Mouse (Mus musculus) olfactory bulb, adult 2 months (tissue): ENCODE results near the gene Zfp865. TPM values are rescaled to one million over a fixed set of nuclear protein-coding genes. Genes with fewer than 3 reads are reported as not detected.

Source experiments
- H3K27ac ChIP-seq: fragments of 200-500 bp; 2 replicates; pipeline ENCODE4 v1.5.1; 2012; ENCODE audit warnings: low read depth, low read length; ENCODE audit not compliant: insufficient read depth
- H3K4me1 ChIP-seq: fragments of 200-500 bp; 2 replicates; pipeline ENCODE4 v1.6.1; 2012; ENCODE audit warnings: low read length; ENCODE audit not compliant: control insufficient read depth, insufficient read depth
- H3K4me3 ChIP-seq: fragments of 200-500 bp; 2 replicates; pipeline ENCODE4 v1.5.1; 2012; ENCODE audit warnings: mild to moderate bottlenecking, low read depth, low read length, moderate library complexity; ENCODE audit not compliant: insufficient read depth
- CTCF ChIP-seq: fragments of 200-500 bp; IDR thresholded peaks from 2 replicates; pipeline ENCODE4 v1.5.1; 2012; ENCODE audit warnings: low read depth, mild to moderate bottlenecking, low read length, moderate library complexity; ENCODE audit not compliant: insufficient read depth
- POLR2A ChIP-seq: fragments of 200-500 bp; IDR thresholded peaks from 2 replicates; pipeline ENCODE4 v1.6.1; 2012; ENCODE audit warnings: mild to moderate bottlenecking, low read depth, low read length, moderate library complexity; ENCODE audit not compliant: insufficient read depth
- WGBS: fragments of 180-500 bp; shearing (Covaris S2); methylation state at CpG from one replicate; pipeline ENCODE4 v1.1.7; 2018; 5-methylcytosine and 5-hydroxymethylcytosine counted together
- polyA plus RNA-seq: library from polyadenylated mRNA; stranded (reverse); fragments of >200 nt; gene quantifications from 2 replicates; pipeline ENCODE4 v1.2.4, GENCODE M21; 2012; ENCODE audit warnings: low replicate concordance; ENCODE audit not compliant: missing spikeins, insufficient read depth, insufficient read length

Zfp865 gene
- not detected in 2 replicates for polyA plus RNA-seq

DNA sequence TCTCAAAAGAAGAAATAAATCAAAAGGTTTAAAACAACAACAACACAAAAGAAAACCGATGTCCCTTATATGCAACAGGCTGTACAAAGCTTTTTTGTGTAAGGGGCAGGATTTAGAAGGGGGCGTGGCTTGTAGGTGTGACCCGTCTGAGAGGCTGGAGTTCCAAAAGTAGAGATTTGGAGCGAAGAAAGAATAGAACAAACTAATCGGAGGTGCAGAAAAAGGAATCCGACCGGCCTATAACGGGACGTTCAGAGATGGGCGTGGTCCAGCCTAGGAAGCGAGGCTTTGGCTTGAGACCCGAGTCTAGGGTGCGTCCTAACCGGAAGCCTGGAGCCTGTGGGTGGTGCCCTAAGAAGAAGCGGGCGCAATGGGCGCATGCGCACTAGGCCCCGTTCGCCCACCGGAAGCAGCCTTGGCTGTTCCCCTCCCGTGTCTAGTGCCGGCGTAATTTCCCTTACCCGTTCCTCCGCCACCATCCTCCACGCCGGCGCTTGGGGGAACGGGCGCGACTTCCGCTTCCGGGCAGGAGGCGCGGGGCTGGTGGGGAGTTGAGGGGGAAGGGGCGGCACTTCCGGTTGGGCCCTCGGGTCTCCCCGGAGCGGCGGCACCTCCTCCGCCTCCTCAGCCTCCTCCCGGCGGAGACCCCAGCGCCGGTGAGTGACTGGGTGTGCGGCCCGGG lies at the start of gene Zfp865, which contains the start of gene Ccdc106:
Gene Zfp865 (plus strand): TSS at position 377 of the 682 bp plus-strand sequence.
Gene Ccdc106 (plus strand): TSS at position 554 of the 682 bp plus-strand sequence.
- H3K4me3 ChIP-seq, result peak within 1 kb of the TSS; percentile 82
- TF ChIP-seq CTCF (no peak), POLR2A (peak; percentile 43; the same call in 1 of the 2 replicates)
- under 1% methylated on average over 47 of the region's 49 CpGs for WGBS

DNA sequence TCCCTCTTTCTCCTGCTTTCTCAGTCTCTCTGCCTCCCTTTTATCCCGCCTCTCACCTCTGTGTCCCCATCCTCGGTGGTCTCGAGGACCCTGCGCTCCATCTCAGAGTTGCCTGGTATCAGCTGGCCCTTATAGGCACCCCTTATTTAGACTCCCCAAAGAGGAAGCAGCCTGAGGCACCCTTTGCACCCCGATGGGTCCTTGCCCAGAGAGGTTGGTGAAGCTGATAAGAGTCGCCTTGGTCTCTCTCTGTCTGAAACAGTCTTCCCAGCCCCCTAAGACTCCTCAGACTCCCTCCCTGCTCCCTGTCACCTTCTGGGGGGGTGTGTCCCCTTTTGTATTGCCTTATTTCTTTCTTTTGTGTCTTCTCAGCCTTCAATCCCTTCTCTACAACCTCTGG lies 49.1 kb upstream of the Zfp865 start, which contains the start of gene Sbk3:
Gene Sbk3 (minus strand): TSS at position 101 of the 400 bp plus-strand sequence.
- Histone ChIP-seq H3K27ac (no peak within 1 kb of the TSS), H3K4me1 (peaks cover 8% of the 10 kb centered on the region), H3K4me3 (no peak within 1 kb of the TSS)
- TF ChIP-seq CTCF (no peak), POLR2A (no peak)
- 37% methylated on average over 6 of the region's 6 CpGs for WGBS

More for the DNA sequence above, at the start of gene Zfp865, which contains the start of gene Ccdc106:
- Histone ChIP-seq H3K4me1 (no peaks in the 10 kb centered on the region; the same call in 1 of the 2 replicates), H3K27ac (peak within 1 kb of the TSS; percentile 48; the same call in 1 of the 2 replicates)

DNA sequence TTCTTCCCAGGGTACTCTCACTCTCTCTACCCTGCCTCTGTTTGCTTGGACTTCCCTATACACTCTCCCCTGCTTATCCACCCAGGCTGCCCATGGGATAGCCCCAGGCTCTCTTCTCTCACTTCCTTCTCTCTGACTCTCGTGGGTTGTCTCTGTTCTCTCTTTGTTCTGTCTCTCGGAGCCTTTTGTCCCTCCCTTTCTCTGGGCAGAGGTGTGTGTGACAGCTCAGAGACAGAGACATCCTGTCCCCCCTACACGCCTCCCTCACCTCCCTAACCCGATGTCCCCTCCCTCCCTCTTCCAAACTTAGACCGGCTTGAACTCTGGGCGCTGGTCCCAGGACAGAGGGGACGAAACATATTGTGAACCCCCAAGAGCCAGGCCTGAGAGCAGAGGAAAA lies 48.5 kb upstream of the Zfp865 start:
- TF ChIP-seq CTCF, result no peak
- no peak for TF ChIP-seq POLR2A
- WGBS, result 41% methylated on average over 7 of the region's 7 CpGs
- H3K27ac ChIP-seq, result no peak overlapping the region
- no peak overlapping the region for H3K4me3 ChIP-seq
- peaks cover 8% of the 10 kb centered on the region for H3K4me1 ChIP-seq

DNA sequence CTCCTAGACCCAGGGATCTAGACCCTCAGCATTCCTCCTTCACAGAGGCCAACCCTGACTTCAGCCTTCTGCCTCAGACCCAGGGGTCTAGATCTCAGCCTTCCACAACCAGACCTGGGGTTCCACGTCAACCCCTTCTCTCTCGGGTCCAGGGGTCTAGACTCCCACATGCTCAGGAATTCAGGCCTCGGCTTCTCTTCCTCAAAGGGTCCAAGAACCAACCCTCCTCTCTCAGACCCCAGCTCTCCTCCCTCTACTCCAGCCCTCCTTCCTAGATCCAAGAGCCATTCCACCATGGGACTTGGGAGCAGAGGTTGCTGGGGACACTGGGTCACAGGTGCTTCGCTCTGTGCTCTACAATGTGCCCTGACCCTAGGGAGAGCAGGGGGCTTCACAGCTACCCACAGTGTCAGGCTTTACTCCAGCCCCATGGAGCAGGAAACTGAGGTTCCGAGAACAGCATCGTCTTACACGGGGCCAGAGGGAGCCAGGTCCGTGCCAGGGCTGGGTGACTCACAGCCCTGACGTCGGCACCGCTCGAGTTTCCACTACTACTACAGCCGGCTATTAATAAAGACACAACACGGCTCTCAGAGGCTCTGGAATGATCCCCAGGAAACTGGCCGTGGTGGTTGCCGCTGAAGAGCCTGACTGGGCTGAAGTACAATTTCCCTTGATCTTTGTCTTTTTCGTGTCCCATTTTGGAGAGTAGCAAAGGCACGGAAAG lies 47.7 kb upstream of the Zfp865 start:
- no peak overlapping the region for H3K27ac ChIP-seq
- peaks cover 8% of the 10 kb centered on the region for H3K4me1 ChIP-seq
- TF ChIP-seq CTCF (no peak), POLR2A (no peak)
- WGBS, result 52% methylated on average over 18 of the region's 18 CpGs
- no peak overlapping the region for H3K4me3 ChIP-seq

DNA sequence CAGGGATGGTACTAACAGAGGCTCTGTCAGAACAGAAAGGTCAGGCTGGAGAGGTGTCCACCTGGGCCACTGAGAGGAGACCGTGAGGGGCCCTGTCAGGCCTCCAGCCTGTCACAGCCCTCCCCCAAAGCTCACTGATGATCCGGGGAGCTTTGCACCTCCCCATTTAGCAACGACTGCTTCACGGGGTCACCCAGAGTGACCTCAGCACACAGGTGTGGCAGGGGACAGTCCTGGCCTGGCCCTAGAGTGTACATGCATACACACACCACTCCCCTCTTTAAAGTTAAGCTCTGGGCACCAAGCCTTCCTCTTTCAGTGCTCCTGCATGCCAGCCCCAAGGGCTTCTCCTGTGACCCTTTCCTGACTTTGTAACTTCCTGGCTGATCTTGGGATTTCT lies 44.7 kb upstream of the Zfp865 start:
- no peak overlapping the region for H3K27ac ChIP-seq
- TF ChIP-seq CTCF (no peak), POLR2A (no peak)
- 64% methylated on average over 4 of the region's 4 CpGs for WGBS
- H3K4me1 ChIP-seq, result peaks cover 8% of the 10 kb centered on the region
- H3K4me3 ChIP-seq, result no peak overlapping the region

DNA sequence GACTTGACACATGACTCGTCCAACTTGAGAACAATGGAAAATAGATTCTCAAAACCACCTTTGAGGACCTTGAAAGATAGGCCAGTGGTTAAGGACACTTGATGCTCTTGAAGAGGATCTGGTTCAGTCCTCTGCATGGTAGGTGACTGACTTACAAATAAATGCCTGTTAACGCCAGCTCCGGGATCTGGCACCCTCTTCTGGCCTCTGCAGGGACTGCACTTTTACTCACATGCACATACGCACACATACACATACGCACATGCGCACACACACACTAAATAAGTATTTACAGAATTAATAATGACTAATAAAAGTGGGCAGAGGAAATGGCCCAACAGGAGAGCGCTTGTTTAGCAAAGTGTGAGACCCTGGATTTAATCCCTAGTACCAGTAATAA lies 43.3 kb upstream of the Zfp865 start:
- no peak overlapping the region for H3K27ac ChIP-seq
- H3K4me1 ChIP-seq, result peaks cover 8% of the 10 kb centered on the region
- WGBS, result 97% methylated on average over 7 of the region's 7 CpGs
- H3K4me3 ChIP-seq, result no peak overlapping the region
- TF ChIP-seq CTCF (no peak), POLR2A (no peak)

DNA sequence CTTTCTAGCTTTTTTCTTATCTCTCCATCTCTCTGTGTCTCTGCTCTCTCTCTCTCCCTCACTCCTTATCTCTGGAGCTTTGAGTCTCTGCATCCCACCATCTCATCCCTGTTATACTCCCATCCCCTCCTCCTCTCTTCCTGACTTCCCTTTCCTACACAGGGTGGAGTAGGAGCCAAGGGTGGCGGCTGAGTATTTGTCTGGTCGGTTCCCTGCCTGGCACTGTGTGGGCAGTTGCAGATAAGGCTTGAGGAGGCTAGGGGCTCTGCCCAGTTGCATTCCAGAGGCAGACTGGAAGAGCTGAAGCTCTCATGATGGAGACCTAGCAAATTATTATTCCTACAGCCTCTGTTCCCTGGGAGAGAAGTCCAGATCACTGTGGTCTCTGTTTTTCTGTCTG lies 31.9 kb upstream of the Zfp865 start:
- Histone ChIP-seq H3K4me3 (no peak overlapping the region), H3K4me1 (peaks cover 8% of the 10 kb centered on the region; the same call in 1 of the 2 replicates), H3K27ac (no peak overlapping the region)
- 49% methylated on average over 2 of the region's 2 CpGs for WGBS
- TF ChIP-seq CTCF, result no peak
- TF ChIP-seq POLR2A, result no peak

DNA sequence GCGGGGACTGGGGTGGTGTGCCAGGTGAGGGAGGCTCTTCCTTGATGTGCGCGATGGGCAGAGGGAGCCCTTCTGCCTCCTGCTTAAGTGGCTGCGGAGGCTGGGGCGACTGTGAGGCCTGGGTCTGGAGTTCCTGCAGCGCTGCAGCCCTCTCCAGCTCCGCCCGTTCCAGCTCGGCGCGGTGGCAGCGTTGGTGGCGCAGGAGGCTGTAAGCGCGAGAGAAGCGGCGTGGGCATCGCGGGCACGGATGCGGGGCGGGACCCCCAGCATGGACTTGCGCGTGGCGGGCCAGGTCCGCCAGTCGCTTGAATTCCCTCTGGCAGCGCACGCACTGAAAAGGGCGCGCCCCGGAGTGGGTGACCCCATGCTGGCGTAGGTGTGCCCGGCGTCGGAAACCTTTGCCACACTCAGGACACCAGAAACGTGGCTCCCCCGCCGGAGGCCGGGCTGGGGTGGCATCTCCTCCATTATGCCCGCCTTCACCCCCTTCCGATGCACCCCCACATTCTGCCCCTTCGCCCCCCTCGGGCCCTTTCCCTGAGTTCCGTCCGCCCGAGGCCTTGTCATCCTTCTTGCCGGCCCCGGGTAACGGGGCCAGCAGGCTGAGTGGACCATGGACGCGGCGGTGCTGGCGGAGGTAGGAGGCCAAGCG lies 26.7 kb upstream of the Zfp865 start:
- H3K27ac ChIP-seq, result no peak overlapping the region
- no peak overlapping the region for H3K4me3 ChIP-seq
- WGBS, result 65% methylated on average over 55 of the region's 55 CpGs
- TF ChIP-seq CTCF (no peak), POLR2A (no peak)
- H3K4me1 ChIP-seq, result peaks cover 28% of the 10 kb centered on the region
